Mouse (Mus musculus): ENCODE data around the gene Pla2g10. TPM values are rescaled to one million over a fixed set of nuclear protein-coding genes. Genes with fewer than 3 reads are reported as not detected.
"Not testable (repeated sequence)": the region's sequence is repeated elsewhere in the genome, so short reads cannot be mapped to it uniquely, and the experiment has no call there.

Pla2g10 gene
- total RNA-seq (2021), result not detected
- long read RNA-seq, experiment 1, partial matches to known transcripts, result 0 of 1 reads
- long read RNA-seq, experiment 1, other reads (novel, unspliced or antisense), result 1 of 1 reads
- long read RNA-seq, experiment 2, result 0 reads

DNA sequence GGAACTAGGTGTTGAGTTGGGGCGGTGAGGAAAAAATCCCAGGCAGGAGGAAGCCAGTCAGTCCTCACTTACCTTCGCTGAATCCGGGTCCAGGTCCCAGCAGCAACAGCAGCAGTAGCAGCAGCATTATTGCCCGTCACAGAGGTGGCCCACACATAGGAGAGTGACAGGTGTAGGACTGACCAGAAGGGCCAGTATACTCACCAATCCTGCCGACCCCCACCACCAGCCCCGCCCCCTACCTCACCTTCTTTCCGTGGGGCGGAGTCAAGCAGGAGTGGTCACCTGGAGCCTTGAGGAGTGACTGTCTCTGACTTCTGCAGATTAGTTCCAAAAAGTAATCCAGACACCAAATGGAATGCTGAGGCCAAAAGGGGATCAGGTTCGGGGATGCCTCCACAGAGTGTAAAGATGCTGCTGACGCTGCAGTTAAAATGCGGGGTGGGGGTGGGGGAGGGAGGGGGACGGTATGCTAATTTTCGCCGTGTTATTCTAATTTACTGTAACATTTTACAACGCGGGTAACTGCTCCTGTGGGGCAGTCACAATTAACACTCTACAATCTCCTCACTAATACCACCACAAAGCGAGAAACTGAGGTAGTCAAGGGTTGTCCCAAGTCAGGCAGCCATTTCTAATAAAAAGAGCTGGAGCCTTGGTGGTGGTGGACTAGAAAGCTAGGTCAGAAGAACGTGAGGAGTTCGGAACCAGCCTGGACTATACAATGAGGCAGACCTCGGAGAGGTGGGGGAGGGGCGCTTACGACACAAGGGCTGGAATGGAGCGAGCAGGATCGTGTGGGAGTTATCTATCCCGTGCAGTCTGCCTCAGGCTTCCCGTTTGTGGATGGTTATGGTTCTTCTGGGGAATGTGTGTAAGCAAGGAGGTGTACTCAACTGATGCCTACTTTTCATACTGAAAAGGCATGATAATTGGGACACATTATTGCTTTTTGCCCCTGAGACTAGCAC is at the start of gene Pla2g10:
Gene Pla2g10 (minus strand): TSS at position 699 of the 971 bp plus-strand sequence.
- intact Hi-C loops (cut with DNase I), result loop anchor here (5.0 to 10.0 kb wide), 4 partner anchors 88 to 616 kb away; no protein-coding TSS in a partner anchor

GRCm38 (mm10) chr16:13774651-13775050 is 43.9 kb upstream of the Pla2g10 start:
- DNase-seq; intact Hi-C loops (cut with DNase I): not testable (repeated sequence)

More for the DNA sequence above, at the start of gene Pla2g10:
- DNase-seq, result no peak

GRCm38 (mm10) chr16:13774011-13774410 is 43.2 kb upstream of the Pla2g10 start:
- DNase-seq; intact Hi-C loops (cut with DNase I): not testable (repeated sequence)

- DNase-seq; intact Hi-C loops (cut with DNase I): not testable (repeated sequence)
Measured at GRCm38 (mm10) chr16:13772051-13772450, 41.3 kb upstream of the Pla2g10 start.

DNA sequence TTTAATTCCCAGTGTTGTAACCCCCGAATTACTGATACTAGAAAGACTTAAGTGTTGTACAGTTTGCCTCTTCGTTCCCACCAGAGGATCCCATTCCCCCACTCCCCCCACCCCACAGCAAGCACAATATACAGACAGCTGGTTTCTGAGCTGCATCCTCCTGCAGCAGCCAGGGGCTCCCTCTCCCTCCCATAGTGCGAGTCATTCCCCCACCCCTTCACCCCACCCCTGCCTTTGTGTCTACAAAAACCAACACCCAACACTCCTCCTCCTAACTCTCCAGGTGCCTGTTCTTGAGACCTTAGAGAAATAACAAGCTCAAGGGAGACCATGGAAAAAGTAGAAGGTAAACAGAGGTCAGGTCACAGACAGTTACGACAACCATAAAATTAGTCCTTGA is 40.8 kb upstream of the Pla2g10 start:
- intact Hi-C loops (cut with DNase I), result not testable (repeated sequence)

DNA sequence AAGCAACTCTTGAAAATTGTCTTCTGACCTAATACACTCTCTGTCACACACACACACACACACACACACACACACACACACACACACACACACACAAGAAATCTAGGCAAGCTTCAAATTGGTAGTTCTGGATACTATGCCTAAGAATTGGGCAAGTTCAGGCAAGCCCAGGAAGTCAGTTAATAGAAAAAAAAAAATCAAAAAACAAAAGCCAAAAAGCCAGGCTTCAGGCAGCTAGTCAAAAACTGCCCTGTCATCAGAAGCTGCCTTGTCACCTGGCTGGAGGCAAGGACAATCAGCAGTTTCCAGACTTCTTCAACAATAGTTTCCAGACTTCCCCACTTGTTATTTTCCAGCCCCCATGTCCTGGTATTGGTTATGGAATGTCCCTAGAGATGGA is 35.6 kb upstream of the Pla2g10 start:
- no peak for DNase-seq
- intact Hi-C loops (cut with DNase I), result no loop called here

More for the DNA sequence above, 40.8 kb upstream of the Pla2g10 start:
- DNase-seq, result not testable (repeated sequence)

DNA sequence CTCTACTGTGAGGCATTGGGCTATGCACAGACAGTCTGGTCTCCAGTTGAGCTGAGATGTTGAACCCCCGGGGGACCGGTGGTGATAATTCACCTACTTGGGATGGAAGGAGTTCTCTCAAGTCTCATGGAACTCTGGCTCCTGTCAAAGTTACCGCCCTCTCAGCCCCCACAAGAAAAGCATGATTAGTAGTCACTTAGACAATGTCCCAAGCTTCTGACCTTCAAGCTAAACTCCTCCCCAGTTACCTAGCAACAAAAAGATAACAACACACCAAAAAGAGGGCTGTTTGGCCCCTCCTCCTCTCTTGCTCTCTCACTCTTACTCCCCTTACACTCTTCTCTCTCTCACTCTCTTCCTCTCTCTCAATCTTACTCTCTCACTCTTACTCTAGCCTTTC is 33.7 kb upstream of the Pla2g10 start:
- intact Hi-C loops (cut with DNase I), result no loop called here
- DNase-seq, result no peak

DNA sequence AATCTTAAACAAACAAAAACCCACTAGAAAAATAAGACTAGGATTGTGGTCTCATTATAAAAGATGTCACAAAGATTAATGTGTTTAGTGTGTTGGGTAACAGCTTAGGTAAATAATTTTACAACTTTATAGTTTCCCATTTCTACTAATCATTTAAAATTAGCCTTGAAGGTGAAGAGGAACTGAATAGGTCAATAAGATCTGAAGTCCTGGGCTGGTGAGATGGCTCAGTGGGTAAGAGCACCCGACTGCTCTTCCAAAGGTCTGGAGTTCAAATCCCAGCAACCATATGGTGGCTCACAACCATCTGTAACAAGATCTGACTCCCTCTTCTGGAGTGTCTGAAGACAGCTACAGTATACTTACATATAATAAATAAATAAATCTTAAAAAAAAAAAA is 32.0 kb upstream of the Pla2g10 start:
- DNase-seq; intact Hi-C loops (cut with DNase I): not testable (repeated sequence)

DNA sequence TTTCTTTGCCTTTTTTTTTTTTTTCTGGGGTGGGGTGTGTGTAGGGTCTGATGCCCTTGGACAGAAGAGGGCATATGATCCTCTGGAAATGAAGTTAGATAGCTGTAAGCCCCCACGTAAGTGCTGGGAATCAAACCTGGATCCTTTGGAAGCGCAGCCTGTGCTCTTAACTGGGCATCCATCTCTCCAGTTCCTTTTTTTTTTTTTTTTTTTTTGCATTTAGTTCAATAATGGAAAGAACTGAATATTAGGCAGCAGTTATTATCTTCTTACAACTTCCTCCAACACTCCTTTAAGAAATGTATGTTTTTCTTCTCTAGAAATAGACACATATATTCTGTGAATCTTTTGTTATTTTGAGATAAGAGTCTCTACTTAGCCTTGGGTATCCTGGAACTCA is 27.0 kb upstream of the Pla2g10 start:
- intact Hi-C loops (cut with DNase I), result no loop called here
- no peak for DNase-seq

DNA sequence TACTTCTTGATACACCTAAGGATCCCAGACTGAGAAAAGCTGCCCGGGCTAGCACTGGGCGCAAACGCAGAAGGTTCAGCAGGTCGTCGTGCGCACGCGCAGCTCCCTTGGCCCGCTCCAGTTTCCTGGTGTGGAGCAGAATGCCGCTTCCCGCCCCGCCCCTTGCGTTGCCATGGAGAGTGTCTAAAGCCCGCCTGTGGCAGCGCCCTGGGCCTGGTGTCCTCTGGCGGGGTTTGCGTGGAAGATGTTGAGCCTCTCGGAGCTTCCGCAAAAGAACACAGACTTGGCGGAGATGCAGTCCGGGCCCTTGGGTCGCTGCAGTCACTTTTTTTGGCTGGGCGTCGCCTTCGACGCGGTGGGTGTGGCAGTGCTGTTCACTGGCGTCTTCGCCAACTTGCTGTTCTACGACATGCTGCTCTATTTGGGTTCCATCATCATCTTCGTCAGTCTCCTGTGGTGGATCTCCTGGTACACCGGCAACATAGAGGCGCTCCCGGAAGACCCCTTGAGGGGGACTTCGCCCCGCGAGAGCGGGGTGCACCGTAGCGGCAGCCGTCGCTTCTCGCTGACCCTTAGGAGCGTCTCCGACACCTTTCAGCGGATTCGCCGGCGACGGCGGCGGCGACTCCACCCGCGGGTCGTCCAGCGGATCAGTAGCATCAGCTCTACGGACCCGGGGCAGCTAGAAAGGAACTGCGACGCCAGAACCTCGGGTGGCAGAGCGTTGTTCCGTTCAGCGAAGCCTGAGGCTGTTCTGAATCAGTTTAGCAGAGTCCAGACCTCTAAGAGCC is 23.8 kb upstream of the Pla2g10 start:
- peak; percentile 95 to 96 for DNase-seq
- intact Hi-C loops (cut with DNase I), result no loop called here

GRCm38 (mm10) chr16:13753986-13754385 is 23.2 kb upstream of the Pla2g10 start:
- intact Hi-C loops (cut with DNase I), result no loop called here
- DNase-seq, result no peak

DNA sequence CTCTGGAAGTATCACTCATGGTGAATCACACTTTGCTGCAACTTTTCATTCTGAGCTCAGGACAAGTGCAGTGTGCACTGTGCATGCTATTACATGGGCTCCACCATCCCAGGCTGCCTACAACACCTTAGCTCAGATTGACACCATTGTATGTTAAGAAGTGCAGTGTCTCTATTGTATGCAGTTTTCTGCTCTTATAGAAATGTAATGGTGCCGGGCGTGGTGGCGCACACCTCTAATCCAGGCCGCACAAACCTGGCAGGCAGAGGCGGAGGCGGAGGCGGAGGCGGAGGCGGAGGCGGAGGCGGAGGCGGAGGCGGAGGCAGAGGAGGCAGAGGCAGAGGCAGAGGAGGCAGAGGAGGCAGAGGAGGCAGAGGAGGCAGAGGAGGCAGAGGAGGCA is 19.8 kb upstream of the Pla2g10 start:
- intact Hi-C loops (cut with DNase I), result no loop called here
- DNase-seq, result no peak

DNA sequence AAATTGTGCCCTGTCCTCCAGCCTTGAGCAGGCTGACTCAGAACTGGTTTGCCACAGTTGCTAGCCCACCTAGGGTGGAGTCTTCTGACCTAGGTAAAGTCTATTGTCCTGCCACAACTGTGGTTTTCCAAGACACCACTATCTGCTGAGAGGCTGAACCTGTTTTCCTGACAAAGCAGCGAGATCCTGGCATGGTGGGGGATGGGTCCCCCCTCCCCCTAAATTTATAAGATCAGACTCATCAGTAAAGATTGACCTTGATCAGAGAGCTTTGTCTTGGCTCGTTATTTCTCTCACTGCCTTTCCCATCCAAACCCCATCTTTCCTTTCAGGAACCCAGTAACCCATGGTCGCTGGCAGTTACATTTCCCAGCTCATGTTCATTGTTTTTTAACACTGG is 19.2 kb upstream of the Pla2g10 start:
- intact Hi-C loops (cut with DNase I), result no loop called here
- no peak for DNase-seq

DNA sequence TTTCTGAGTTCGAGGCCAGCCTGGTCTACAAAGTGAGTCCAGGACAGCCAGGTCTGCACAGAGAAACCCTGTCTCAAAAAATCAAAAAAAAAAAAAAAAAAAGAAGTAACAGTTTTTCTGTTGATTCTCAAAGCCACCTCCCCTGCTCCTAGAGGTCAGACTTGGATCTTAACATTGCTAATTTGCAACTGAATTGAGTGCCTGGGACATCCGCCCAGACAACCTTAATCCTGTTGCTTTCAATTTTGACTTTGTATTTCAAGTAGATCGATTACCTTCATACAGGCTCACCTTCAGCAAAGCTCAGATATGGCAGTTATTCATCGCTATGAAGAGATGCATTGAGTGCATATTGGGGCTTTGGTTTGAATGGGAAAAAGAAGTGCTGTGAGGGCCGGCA is 18.5 kb upstream of the Pla2g10 start:
- DNase-seq, result no peak
- intact Hi-C loops (cut with DNase I), result no loop called here

- intact Hi-C loops (cut with DNase I); DNase-seq: not testable (repeated sequence)
Measured at GRCm38 (mm10) chr16:13748813-13749212, 18.0 kb upstream of the Pla2g10 start.

GRCm38 (mm10) chr16:13748124-13748523 is 17.3 kb upstream of the Pla2g10 start:
- intact Hi-C loops (cut with DNase I), result no loop called here
- DNase-seq, result no peak

DNA sequence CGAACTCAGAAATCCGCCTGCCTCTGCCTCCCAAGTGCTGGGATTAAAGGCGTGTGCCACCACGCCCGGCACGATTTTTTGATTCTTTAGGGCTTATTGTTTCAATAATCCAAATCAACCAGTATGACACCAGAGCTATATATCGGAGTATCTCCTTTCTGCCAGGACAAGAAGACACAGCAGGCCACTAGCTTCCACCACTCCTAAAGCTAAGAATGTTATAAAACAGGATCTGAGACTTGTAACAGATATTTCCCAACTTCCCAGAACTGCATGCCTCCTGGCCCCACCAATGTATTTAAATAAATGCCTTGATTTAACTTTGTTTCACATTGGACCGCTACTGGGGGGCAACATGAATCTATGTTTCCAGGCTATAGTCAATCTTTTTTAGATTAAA is 16.9 kb upstream of the Pla2g10 start:
- no peak for DNase-seq
- intact Hi-C loops (cut with DNase I), result no loop called here

DNA sequence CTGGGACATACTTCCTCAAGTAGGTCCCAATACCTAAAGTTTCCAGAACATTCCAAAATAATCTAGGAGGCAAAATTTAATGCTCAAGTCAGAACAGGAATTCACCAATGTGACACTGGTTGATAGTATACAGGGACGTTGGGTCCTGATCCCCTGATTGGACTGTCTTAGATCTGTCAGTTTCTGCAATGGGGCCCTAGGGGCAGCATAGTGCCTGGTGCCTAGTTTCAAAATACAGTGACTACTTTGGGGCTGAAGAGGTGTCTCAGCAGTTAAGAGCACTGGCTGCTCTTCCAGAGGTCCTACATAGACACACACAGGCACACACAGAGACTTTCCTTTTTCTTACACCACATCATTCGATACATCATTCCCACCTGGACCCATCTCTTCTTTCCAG is 10.1 kb upstream of the Pla2g10 start:
- intact Hi-C loops (cut with DNase I), result no loop called here
- no peak for DNase-seq

DNA sequence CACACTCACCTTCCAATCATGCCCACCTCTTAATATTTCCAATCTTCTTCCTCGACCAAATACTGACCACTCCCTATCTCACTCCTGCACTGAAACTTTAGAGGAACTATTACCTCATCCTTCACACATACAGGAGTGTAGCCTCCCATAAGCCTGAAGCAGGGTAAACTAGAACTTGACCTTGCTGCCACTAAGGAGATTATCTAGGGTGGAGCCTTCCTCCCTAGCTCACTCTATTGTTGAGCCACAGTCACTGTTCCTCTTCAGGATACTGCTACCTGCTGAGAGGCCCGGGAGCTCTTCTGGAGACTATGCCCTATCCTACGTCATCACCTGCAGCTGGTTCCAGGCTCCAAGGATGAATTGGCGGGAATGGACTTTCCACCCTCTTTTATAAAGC is 8.3 kb upstream of the Pla2g10 start:
- intact Hi-C loops (cut with DNase I), result loop anchor here (10.0 kb wide), 2 partner anchors 294 to 624 kb away; no protein-coding TSS in a partner anchor
- DNase-seq, result not testable (repeated sequence)

DNA sequence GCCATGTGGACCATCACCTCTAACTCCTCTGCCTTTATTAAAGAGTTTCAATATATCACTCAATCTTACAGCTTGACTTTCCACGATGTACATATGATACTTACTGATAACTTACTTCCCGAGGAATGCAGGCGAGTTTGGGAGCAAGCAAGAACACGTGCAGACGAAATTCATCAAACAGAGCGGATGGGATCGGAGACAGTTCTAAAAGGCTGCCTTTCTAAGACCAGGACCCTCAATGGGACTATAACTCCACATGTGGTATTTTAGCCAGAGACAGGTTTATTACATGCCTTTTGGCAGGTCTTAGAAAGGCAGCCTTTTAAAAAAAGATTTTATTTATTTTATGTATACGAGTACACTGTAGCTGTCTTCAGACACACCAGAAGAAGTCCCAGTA is 5.2 kb upstream of the Pla2g10 start:
- intact Hi-C loops (cut with DNase I), result loop anchor here (10.0 kb wide), 2 partner anchors 291 to 621 kb away; no protein-coding TSS in a partner anchor
- no peak for DNase-seq

All from heart, postnatal 14 days (tissue).